Mouse (Mus musculus): ENCODE measurements at regions not wholly inside any gene's neighbourhood (a gene's known extent, or its start where the extent isn't known, plus 50 kb on each side); places are given as distances from the start of the nearest gene placed in this dataset.

GRCm38 (mm10) chr14:97170841-97171240 lies 651.9 kb upstream of the Klhl1 start:
- DNase-seq = no peak

- DNase-seq = no peak
Measured at GRCm38 (mm10) chr14:97165793-97166192, 646.9 kb upstream of the Klhl1 start.

GRCm38 (mm10) chr14:97148997-97149653 lies 630.2 kb upstream of the Klhl1 start:
- DNase-seq = no peak

GRCm38 (mm10) chr14:97115918-97116635 lies 597.2 kb upstream of the Klhl1 start:
- DNase-seq = no peak

GRCm38 (mm10) chr14:97101090-97101675 lies 582.3 kb upstream of the Klhl1 start:
- no peak for DNase-seq

- DNase-seq = no peak
Measured at GRCm38 (mm10) chr14:97093389-97093788, 574.5 kb upstream of the Klhl1 start.

GRCm38 (mm10) chr14:97088863-97089262 lies 570.0 kb upstream of the Klhl1 start:
- no peak for DNase-seq

- DNase-seq = no peak
Measured at GRCm38 (mm10) chr14:97087346-97087745, 568.4 kb upstream of the Klhl1 start.

GRCm38 (mm10) chr14:97086363-97087309 lies 567.7 kb upstream of the Klhl1 start:
- DNase-seq = no peak

GRCm38 (mm10) chr14:97074808-97075207 lies 555.9 kb upstream of the Klhl1 start:
- DNase-seq = no peak

GRCm38 (mm10) chr14:97068770-97069169 lies 549.9 kb upstream of the Klhl1 start:
- DNase-seq = no peak

GRCm38 (mm10) chr14:97068313-97068712 lies 549.4 kb upstream of the Klhl1 start:
- no peak for DNase-seq

GRCm38 (mm10) chr14:97045321-97045720 lies 526.4 kb upstream of the Klhl1 start:
- DNase-seq = no peak

- DNase-seq = no peak
Measured at GRCm38 (mm10) chr14:97039850-97040249, 520.9 kb upstream of the Klhl1 start.

GRCm38 (mm10) chr14:97028528-97028927 lies 509.6 kb upstream of the Klhl1 start:
- no peak for DNase-seq

- DNase-seq = no peak
Measured at GRCm38 (mm10) chr14:97006294-97006693, 487.4 kb upstream of the Klhl1 start.

- DNase-seq = no peak
Measured at GRCm38 (mm10) chr14:96995081-96995480, 476.2 kb upstream of the Klhl1 start.

GRCm38 (mm10) chr14:96990542-96991162 lies 471.8 kb upstream of the Klhl1 start:
- DNase-seq = no peak

- no peak for DNase-seq
Measured at GRCm38 (mm10) chr14:96963074-96963447, 444.2 kb upstream of the Klhl1 start.

GRCm38 (mm10) chr14:96962426-96963073 lies 443.6 kb upstream of the Klhl1 start:
- DNase-seq = no peak

- no peak for DNase-seq
Measured at GRCm38 (mm10) chr14:96956115-96956514, 437.2 kb upstream of the Klhl1 start.

- DNase-seq = no peak
Measured at GRCm38 (mm10) chr14:96954462-96954861, 435.6 kb upstream of the Klhl1 start.
